Mouse (Mus musculus): Measurements from ENCODE around the gene Apex2. TPM values are rescaled to one million over a fixed set of nuclear protein-coding genes. Genes with fewer than 3 reads are reported as not detected.
"Not testable (repeated sequence)": the region's sequence is repeated elsewhere in the genome, so short reads cannot be mapped to it uniquely, and the experiment has no call there.

Apex2 gene
- total and polyA plus RNA-seq, 3 experiments = 6.5 to 9.6 (median 6.9) TPM

DNA sequence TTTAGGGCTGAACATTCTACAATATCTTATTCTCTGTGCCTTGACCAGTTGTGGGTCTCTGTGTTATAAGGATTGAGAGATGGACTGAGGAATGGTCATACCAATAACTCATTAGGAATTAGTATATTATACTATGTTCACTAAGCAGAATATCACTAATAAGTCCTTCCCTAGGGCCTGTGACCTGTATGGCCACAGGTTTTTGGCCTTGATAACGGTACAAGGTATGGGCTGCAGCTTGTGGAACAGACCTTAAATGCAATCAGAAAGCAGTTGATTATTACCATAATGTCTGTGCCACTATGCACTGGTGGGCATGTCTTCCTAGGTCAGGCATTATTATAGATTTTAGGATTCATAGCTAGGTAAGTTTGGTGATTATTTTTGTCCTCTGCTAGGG is 73.2 kb downstream of the Apex2 start:
- intact Hi-C loops (cut with DNase I) = loop anchor here (10.0 kb wide), 3 partner anchors 438 to 1628 kb away; partner anchors contain the start of genes Iqsec2 and Tsr2
- 85% methylated on average over 1 of the region's 1 CpGs for WGBS
- H3K4me1 ChIP-seq (ENCODE audit: control insufficient read depth, insufficient read depth, low read length) = no peaks in the 10 kb centered on the region
- TF ChIP-seq POLR2A (IDR thresholded peaks at IDR 0.05; ENCODE audit: insufficient read depth, low read depth, low read length) = no peak
- TF ChIP-seq CTCF (IDR thresholded peaks at IDR 0.05) = no peak
- no peak for TF ChIP-seq EP300 (IDR thresholded peaks at IDR 0.05; ENCODE audit: insufficient read depth, low read depth, low read length)
- DNase-seq = no peak
- no peak overlapping the region for H3K9ac ChIP-seq (ENCODE audit: low read depth, low read length)
- no peaks in the 10 kb centered on the region for H3K27me3 ChIP-seq (ENCODE audit: control insufficient read depth, insufficient read depth, low read length)
- no peak overlapping the region for H3K27ac ChIP-seq
- H3K36me3 ChIP-seq (ENCODE audit: control insufficient read depth, insufficient read depth, low read length) = no peaks in the 10 kb centered on the region
- no peak overlapping the region for H3K4me3 ChIP-seq
- H3K79me2 ChIP-seq (replicated peaks; ENCODE audit: control insufficient read depth, insufficient read depth, low read length) = no peaks in the 10 kb centered on the region

DNA sequence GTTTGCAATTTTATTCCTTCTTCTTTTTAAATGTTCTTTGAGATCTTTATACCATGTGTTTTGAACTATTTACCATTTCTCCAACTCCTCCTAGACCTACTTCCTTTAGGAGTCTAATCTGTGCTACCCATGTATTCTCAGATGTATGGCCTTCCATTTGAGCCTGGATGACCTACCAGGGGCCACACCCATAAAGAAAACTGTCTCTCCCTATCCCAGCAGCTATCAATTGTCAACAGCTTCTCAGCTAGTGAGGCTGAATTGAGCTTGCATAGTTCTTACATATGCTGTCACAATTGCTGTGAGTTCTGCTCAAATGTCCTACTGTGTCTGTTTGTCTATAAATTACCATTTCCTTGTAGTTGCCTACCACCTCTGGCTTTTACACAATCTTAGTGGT is 73.7 kb downstream of the Apex2 start:
- no peaks in the 10 kb centered on the region for H3K36me3 ChIP-seq (ENCODE audit: control insufficient read depth, insufficient read depth, low read length)
- no peak overlapping the region for H3K27ac ChIP-seq
- no peaks in the 10 kb centered on the region for H3K27me3 ChIP-seq (ENCODE audit: control insufficient read depth, insufficient read depth, low read length)
- no peak overlapping the region for H3K9ac ChIP-seq (ENCODE audit: low read depth, low read length)
- DNase-seq = no peak
- intact Hi-C loops (cut with DNase I) = loop anchor here (10.0 kb wide), 3 partner anchors 439 to 1629 kb away; partner anchors contain the start of genes Iqsec2 and Tsr2
- H3K4me1 ChIP-seq (ENCODE audit: control insufficient read depth, insufficient read depth, low read length) = no peaks in the 10 kb centered on the region
- H3K4me3 ChIP-seq = no peak overlapping the region
- no peaks in the 10 kb centered on the region for H3K79me2 ChIP-seq (replicated peaks; ENCODE audit: control insufficient read depth, insufficient read depth, low read length)
- TF ChIP-seq CTCF (IDR thresholded peaks at IDR 0.05) (no peak), POLR2A (IDR thresholded peaks at IDR 0.05; ENCODE audit: insufficient read depth, low read depth, low read length) (no peak), EP300 (IDR thresholded peaks at IDR 0.05; ENCODE audit: insufficient read depth, low read depth, low read length) (no peak)

DNA sequence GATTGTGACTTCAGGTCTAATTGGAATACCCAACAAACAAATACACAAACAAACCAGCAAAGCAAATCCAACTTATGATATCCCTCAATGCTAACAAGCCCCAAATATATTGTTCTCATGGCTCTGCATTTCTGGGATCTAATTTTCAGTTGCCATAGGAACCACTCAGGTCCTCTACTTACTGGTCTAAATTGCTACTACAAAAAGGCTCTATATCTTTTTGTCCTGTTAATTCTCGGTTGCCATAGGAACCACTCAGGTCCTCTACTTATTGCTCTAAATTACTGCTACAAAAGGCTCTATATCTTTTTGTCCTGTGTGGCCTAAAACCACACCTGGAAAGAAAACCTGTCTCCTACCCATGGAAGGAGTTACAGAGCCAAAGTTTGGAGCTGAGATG is 75.5 kb downstream of the Apex2 start:
- Histone ChIP-seq H3K27ac (no peak overlapping the region), H3K4me3 (no peak overlapping the region), H3K27me3 (ENCODE audit: control insufficient read depth, insufficient read depth, low read length) (no peaks in the 10 kb centered on the region), H3K4me1 (ENCODE audit: control insufficient read depth, insufficient read depth, low read length) (no peaks in the 10 kb centered on the region), H3K36me3 (ENCODE audit: control insufficient read depth, insufficient read depth, low read length) (no peaks in the 10 kb centered on the region), H3K9ac (ENCODE audit: low read depth, low read length) (no peak overlapping the region), H3K79me2 (replicated peaks; ENCODE audit: control insufficient read depth, insufficient read depth, low read length) (no peaks in the 10 kb centered on the region)
- intact Hi-C loops (cut with DNase I) = loop anchor here (5.0 to 10.0 kb wide), 4 partner anchors 148 to 1631 kb away; partner anchors contain the start of genes Iqsec2 and Tsr2
- DNase-seq = no peak
- TF ChIP-seq EP300 (IDR thresholded peaks at IDR 0.05; ENCODE audit: insufficient read depth, low read depth, low read length) = no peak
- TF ChIP-seq CTCF (IDR thresholded peaks at IDR 0.05) = no peak
- TF ChIP-seq POLR2A (IDR thresholded peaks at IDR 0.05; ENCODE audit: insufficient read depth, low read depth, low read length) = no peak
- 86% methylated on average over 1 of the region's 1 CpGs for whole genome bisulfite sequencing

DNA sequence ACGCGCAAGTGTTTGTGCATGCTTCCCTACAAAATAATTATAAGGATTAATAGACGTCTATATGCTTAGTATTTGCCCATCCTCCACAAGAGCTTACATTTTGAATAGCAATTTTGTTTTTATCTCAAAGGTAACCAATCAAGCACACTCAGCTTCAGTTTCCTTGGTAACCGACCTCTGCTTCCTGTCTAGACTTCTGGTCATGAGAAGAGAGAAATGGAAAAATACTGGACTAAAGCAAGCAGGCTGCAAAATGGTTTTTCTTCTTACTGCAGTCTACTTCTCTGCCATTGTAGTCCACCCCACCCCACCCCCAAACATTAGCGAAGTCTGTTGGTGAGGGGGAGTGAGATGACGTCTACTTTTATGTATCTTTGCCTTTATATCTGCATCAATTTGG is 78.4 kb downstream of the Apex2 start:
- DNase-seq = no peak
- Histone ChIP-seq H3K27ac (no peak overlapping the region), H3K27me3 (ENCODE audit: control insufficient read depth, insufficient read depth, low read length) (no peaks in the 10 kb centered on the region), H3K4me3 (no peak overlapping the region), H3K36me3 (ENCODE audit: control insufficient read depth, insufficient read depth, low read length) (no peaks in the 10 kb centered on the region), H3K79me2 (replicated peaks; ENCODE audit: control insufficient read depth, insufficient read depth, low read length) (no peaks in the 10 kb centered on the region), H3K4me1 (ENCODE audit: control insufficient read depth, insufficient read depth, low read length) (no peaks in the 10 kb centered on the region), H3K9ac (ENCODE audit: low read depth, low read length) (no peak overlapping the region)
- WGBS = 57% methylated on average over 6 of the region's 6 CpGs
- TF ChIP-seq EP300 (IDR thresholded peaks at IDR 0.05; ENCODE audit: insufficient read depth, low read depth, low read length) = no peak
- no peak for TF ChIP-seq CTCF (IDR thresholded peaks at IDR 0.05)
- no peak for TF ChIP-seq POLR2A (IDR thresholded peaks at IDR 0.05; ENCODE audit: insufficient read depth, low read depth, low read length)
- intact Hi-C loops (cut with DNase I) = loop anchor here (5.0 to 10.0 kb wide), 4 partner anchors 151 to 1634 kb away; partner anchors contain the start of genes Iqsec2 and Tsr2

DNA sequence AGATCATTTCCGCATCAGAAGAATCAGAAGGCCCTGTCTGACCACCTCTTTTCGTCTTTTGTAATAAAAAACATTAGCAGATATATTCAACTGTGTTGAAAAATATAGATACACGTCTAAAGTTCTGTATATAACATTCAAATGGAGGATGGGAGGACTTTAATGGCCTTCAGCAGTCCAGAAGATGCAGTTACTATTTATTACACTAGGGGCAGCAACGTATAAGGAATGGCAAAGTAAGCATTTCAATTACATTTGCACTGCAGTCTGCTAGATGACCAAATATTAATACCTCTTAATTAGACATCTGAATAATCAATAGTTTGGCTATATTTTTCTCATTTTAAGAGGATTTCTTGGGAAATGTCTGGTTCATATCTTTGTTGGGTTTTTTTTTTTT is 79.0 kb downstream of the Apex2 start:
- Histone ChIP-seq H3K79me2 (replicated peaks; ENCODE audit: control insufficient read depth, insufficient read depth, low read length) (no peaks in the 10 kb centered on the region), H3K36me3 (ENCODE audit: control insufficient read depth, insufficient read depth, low read length) (no peaks in the 10 kb centered on the region), H3K4me1 (ENCODE audit: control insufficient read depth, insufficient read depth, low read length) (no peaks in the 10 kb centered on the region), H3K27ac (no peak overlapping the region), H3K4me3 (no peak overlapping the region), H3K9ac (ENCODE audit: low read depth, low read length) (no peak overlapping the region), H3K27me3 (ENCODE audit: control insufficient read depth, insufficient read depth, low read length) (no peaks in the 10 kb centered on the region)
- 41% methylated on average over 4 of the region's 4 CpGs for WGBS
- peak; percentile 91 for TF ChIP-seq CTCF (IDR thresholded peaks at IDR 0.05)
- no peak for TF ChIP-seq POLR2A (IDR thresholded peaks at IDR 0.05; ENCODE audit: insufficient read depth, low read depth, low read length)
- DNase-seq = no peak
- intact Hi-C loops (cut with DNase I) = loop anchor here (5.0 to 10.0 kb wide), 4 partner anchors 152 to 1634 kb away; partner anchors contain the start of genes Iqsec2 and Tsr2

DNA sequence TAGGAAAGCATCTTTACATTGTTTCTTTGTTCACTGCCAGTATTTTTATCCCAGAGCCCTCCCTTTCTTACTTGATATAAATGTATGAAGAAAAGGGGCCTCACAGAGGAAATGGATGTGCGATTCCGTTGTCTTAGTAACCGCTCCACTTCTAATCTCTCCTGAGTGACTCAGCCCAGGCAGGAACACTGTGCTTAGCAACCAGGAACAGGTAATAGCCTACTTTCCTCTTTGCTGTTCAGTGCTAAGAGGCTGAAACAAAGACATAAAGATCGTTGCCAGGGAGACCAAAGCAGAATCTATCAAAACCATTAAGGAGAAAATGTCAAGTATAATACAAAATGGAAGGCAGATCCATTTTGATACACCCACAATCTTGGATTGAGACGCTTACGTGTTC is 81.0 kb downstream of the Apex2 start:
- H3K4me1 ChIP-seq (ENCODE audit: control insufficient read depth, insufficient read depth, low read length) = no peaks in the 10 kb centered on the region
- no peaks in the 10 kb centered on the region for H3K79me2 ChIP-seq (replicated peaks; ENCODE audit: control insufficient read depth, insufficient read depth, low read length)
- no peaks in the 10 kb centered on the region for H3K27me3 ChIP-seq (ENCODE audit: control insufficient read depth, insufficient read depth, low read length)
- H3K27ac ChIP-seq = no peak overlapping the region
- no peak overlapping the region for H3K9ac ChIP-seq (ENCODE audit: low read depth, low read length)
- intact Hi-C loops (cut with DNase I) = no loop called here
- H3K36me3 ChIP-seq (ENCODE audit: control insufficient read depth, insufficient read depth, low read length) = no peaks in the 10 kb centered on the region
- TF ChIP-seq POLR2A (IDR thresholded peaks at IDR 0.05; ENCODE audit: insufficient read depth, low read depth, low read length) (no peak), CTCF (IDR thresholded peaks at IDR 0.05) (no peak), EP300 (IDR thresholded peaks at IDR 0.05; ENCODE audit: insufficient read depth, low read depth, low read length) (no peak)
- H3K4me3 ChIP-seq = no peak overlapping the region
- 58% methylated on average over 6 of the region's 6 CpGs for WGBS
- no peak for DNase-seq

DNA sequence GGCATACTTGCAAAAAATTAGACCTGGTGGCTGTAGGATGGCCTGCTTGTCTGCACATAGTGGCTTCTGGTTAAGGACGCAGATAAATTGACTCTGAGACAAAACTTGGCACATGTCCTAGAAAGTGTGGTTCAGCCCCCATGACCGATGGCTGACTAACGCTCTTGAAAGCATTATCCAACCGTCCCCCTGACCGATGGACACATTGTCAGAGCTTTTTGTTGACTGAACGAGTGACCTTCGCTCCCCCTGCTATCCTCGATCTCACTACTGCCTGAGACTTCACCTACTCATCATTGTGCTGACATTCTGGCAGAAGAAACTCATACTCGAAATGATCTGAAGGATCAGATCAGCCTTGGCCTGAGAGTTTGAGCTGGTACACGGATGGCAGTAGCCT is 101.9 kb downstream of the Apex2 start:
- 29% methylated on average over 3 of the region's 10 CpGs for WGBS
- intact Hi-C loops (cut with DNase I); H3K4me1 ChIP-seq (ENCODE audit: control insufficient read depth, insufficient read depth, low read length); H3K27ac ChIP-seq; H3K36me3 ChIP-seq (ENCODE audit: control insufficient read depth, insufficient read depth, low read length); DNase-seq; H3K27me3 ChIP-seq (ENCODE audit: control insufficient read depth, insufficient read depth, low read length); H3K79me2 ChIP-seq (replicated peaks; ENCODE audit: control insufficient read depth, insufficient read depth, low read length); H3K4me3 ChIP-seq; H3K9ac ChIP-seq (ENCODE audit: low read depth, low read length): not testable (repeated sequence)

DNA sequence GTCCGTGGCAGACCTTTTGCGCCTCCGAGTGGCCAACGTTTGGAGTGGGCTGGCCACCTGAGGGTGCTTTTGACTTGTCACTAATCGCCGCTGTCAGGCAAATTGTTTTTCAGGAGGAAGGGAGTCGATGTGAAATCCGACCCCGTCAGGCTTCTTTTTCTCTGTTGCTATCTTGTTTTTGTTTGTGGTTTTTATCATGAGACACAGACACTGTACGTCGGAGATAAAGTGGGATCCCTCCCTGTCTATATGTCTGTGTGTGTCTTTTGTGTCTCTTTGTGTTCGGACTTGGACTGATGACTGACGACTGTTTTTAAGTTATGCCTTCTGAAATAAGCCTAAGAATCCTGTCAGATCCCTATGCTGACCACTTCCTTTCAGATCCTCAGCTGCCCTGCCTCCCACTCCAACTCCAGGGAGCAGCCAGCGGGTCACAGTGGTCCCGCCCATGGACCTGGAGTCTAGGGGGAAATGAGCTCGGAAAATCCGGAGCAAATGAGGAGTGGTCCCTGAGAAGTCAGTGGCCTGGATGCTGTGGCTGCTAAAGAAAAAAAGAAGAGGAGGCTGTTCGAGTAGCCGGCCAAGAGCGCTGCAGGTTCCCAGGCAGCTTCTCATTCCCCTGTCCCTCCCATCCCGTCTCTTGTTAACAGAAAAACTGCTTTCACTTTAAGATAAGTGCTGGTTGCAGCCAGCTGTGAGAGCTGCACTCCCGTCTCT is 103.2 kb downstream of the Apex2 start:
- WGBS = 33% methylated on average over 12 of the region's 22 CpGs
- H3K4me1 ChIP-seq (ENCODE audit: control insufficient read depth, insufficient read depth, low read length); H3K27me3 ChIP-seq (ENCODE audit: control insufficient read depth, insufficient read depth, low read length); H3K79me2 ChIP-seq (replicated peaks; ENCODE audit: control insufficient read depth, insufficient read depth, low read length); intact Hi-C loops (cut with DNase I); H3K4me3 ChIP-seq; H3K27ac ChIP-seq; H3K36me3 ChIP-seq (ENCODE audit: control insufficient read depth, insufficient read depth, low read length); H3K9ac ChIP-seq (ENCODE audit: low read depth, low read length): not testable (repeated sequence)
- DNase-seq = peak in 1 of 2 experiments; percentile 28

All from heart, adult 2 months (tissue).